Mouse (Mus musculus): ENCODE data around the gene Lax1. TPM values are rescaled to one million over a fixed set of nuclear protein-coding genes. Genes with fewer than 3 reads are reported as not detected.
"Not testable (repeated sequence)": the region's sequence is repeated elsewhere in the genome, so short reads cannot be mapped to it uniquely, and the experiment has no call there.

Lax1 gene
- polyA plus RNA-seq, 1 experiment, result 0.61 TPM

GRCm38 (mm10) chr1:133713009-133713370 is 23.1 kb upstream of the Lax1 start:
- TF ChIP-seq CTCF (IDR thresholded peaks at IDR 0.05; ENCODE audit: borderline replicate concordance, insufficient read depth, low read length), result no peak
- no peak for TF ChIP-seq POLR2A (IDR thresholded peaks at IDR 0.05; ENCODE audit: low read depth, low read length)
- Histone ChIP-seq H3K27ac (ENCODE audit: insufficient read depth, low read length) (no peak overlapping the region), H3K4me3 (ENCODE audit: insufficient read depth, low read length) (no peak overlapping the region)

GRCm38 (mm10) chr1:133712288-133713008 is 22.5 kb upstream of the Lax1 start:
- no peak for TF ChIP-seq CTCF (IDR thresholded peaks at IDR 0.05; ENCODE audit: borderline replicate concordance, insufficient read depth, low read length)
- H3K4me1 ChIP-seq (ENCODE audit: control insufficient read depth, insufficient read depth, low read length), result 0 out of 2 replicates have a peak, but pooled peaks cover 2% of the 10 kb centered on the region
- no peak overlapping the region for H3K4me3 ChIP-seq (ENCODE audit: insufficient read depth, low read length)
- peak overlapping the region; percentile 50 for H3K27ac ChIP-seq (ENCODE audit: insufficient read depth, low read length)

More at GRCm38 (mm10) chr1:133713009-133713370, 23.1 kb upstream of the Lax1 start:
- H3K4me1 ChIP-seq (ENCODE audit: control insufficient read depth, insufficient read depth, low read length), result 0 out of 2 replicates have a peak, but pooled peaks cover 2% of the 10 kb centered on the region

GRCm38 (mm10) chr1:133711376-133711775 is 21.5 kb upstream of the Lax1 start:
- TF ChIP-seq CTCF (IDR thresholded peaks at IDR 0.05; ENCODE audit: borderline replicate concordance, insufficient read depth, low read length) (no peak), POLR2A (IDR thresholded peaks at IDR 0.05; ENCODE audit: low read depth, low read length) (no peak)
- Histone ChIP-seq H3K27ac (ENCODE audit: insufficient read depth, low read length) (no peak overlapping the region), H3K4me3 (ENCODE audit: insufficient read depth, low read length) (no peak overlapping the region), H3K4me1 (ENCODE audit: control insufficient read depth, insufficient read depth, low read length) (0 out of 2 replicates have a peak, but pooled peaks cover 2% of the 10 kb centered on the region)

- TF ChIP-seq POLR2A (IDR thresholded peaks at IDR 0.05; ENCODE audit: low read depth, low read length) (no peak), CTCF (IDR thresholded peaks at IDR 0.05; ENCODE audit: borderline replicate concordance, insufficient read depth, low read length) (no peak)
- Histone ChIP-seq H3K4me1 (ENCODE audit: control insufficient read depth, insufficient read depth, low read length) (0 out of 2 replicates have a peak, but pooled peaks cover 2% of the 10 kb centered on the region), H3K27ac (ENCODE audit: insufficient read depth, low read length) (no peak overlapping the region), H3K4me3 (ENCODE audit: insufficient read depth, low read length) (no peak overlapping the region)
Observed at GRCm38 (mm10) chr1:133710895-133711294, 21.0 kb upstream of the Lax1 start.

- H3K4me1 ChIP-seq (ENCODE audit: control insufficient read depth, insufficient read depth, low read length), result 0 out of 2 replicates have a peak, but pooled peaks cover 2% of the 10 kb centered on the region
- no peak overlapping the region for H3K27ac ChIP-seq (ENCODE audit: insufficient read depth, low read length)
- no peak overlapping the region for H3K4me3 ChIP-seq (ENCODE audit: insufficient read depth, low read length)
- no peak for TF ChIP-seq CTCF (IDR thresholded peaks at IDR 0.05; ENCODE audit: borderline replicate concordance, insufficient read depth, low read length)
- TF ChIP-seq POLR2A (IDR thresholded peaks at IDR 0.05; ENCODE audit: low read depth, low read length), result no peak
Observed at GRCm38 (mm10) chr1:133709292-133709691, 19.4 kb upstream of the Lax1 start.

GRCm38 (mm10) chr1:133701824-133702223 is 11.9 kb upstream of the Lax1 start:
- H3K4me3 ChIP-seq (ENCODE audit: insufficient read depth, low read length); H3K27ac ChIP-seq (ENCODE audit: insufficient read depth, low read length); H3K4me1 ChIP-seq (ENCODE audit: control insufficient read depth, insufficient read depth, low read length): not testable (repeated sequence)

- no peak overlapping the region for H3K27ac ChIP-seq (ENCODE audit: insufficient read depth, low read length)
- no peak for TF ChIP-seq POLR2A (IDR thresholded peaks at IDR 0.05; ENCODE audit: low read depth, low read length)
- no peak for TF ChIP-seq CTCF (IDR thresholded peaks at IDR 0.05; ENCODE audit: borderline replicate concordance, insufficient read depth, low read length)
- H3K4me1 ChIP-seq (ENCODE audit: control insufficient read depth, insufficient read depth, low read length), result peaks cover 13% of the 10 kb centered on the region
- no peak overlapping the region for H3K4me3 ChIP-seq (ENCODE audit: insufficient read depth, low read length)
Observed at GRCm38 (mm10) chr1:133697935-133698620, 8.2 kb upstream of the Lax1 start.

GRCm38 (mm10) chr1:133695901-133696300 is 6.0 kb upstream of the Lax1 start:
- H3K4me1 ChIP-seq (ENCODE audit: control insufficient read depth, insufficient read depth, low read length), result peaks cover 13% of the 10 kb centered on the region
- H3K27ac ChIP-seq (ENCODE audit: insufficient read depth, low read length), result peak overlapping the region; percentile 83
- no peak for TF ChIP-seq POLR2A (IDR thresholded peaks at IDR 0.05; ENCODE audit: low read depth, low read length)
- TF ChIP-seq CTCF (IDR thresholded peaks at IDR 0.05; ENCODE audit: borderline replicate concordance, insufficient read depth, low read length), result no peak
- H3K4me3 ChIP-seq (ENCODE audit: insufficient read depth, low read length), result no peak overlapping the region

GRCm38 (mm10) chr1:133694876-133695275 is 5.0 kb upstream of the Lax1 start:
- H3K27ac ChIP-seq (ENCODE audit: insufficient read depth, low read length), result no peak overlapping the region
- no peak for TF ChIP-seq POLR2A (IDR thresholded peaks at IDR 0.05; ENCODE audit: low read depth, low read length)
- TF ChIP-seq CTCF (IDR thresholded peaks at IDR 0.05; ENCODE audit: borderline replicate concordance, insufficient read depth, low read length), result no peak
- H3K4me3 ChIP-seq (ENCODE audit: insufficient read depth, low read length), result no peak overlapping the region
- H3K4me1 ChIP-seq (ENCODE audit: control insufficient read depth, insufficient read depth, low read length), result peaks cover 13% of the 10 kb centered on the region

- H3K4me3 ChIP-seq (ENCODE audit: insufficient read depth, low read length), result no peak overlapping the region
- TF ChIP-seq CTCF (IDR thresholded peaks at IDR 0.05; ENCODE audit: borderline replicate concordance, insufficient read depth, low read length) (no peak), POLR2A (IDR thresholded peaks at IDR 0.05; ENCODE audit: low read depth, low read length) (no peak)
- H3K4me1 ChIP-seq (ENCODE audit: control insufficient read depth, insufficient read depth, low read length), result peaks cover 13% of the 10 kb centered on the region
- H3K27ac ChIP-seq (ENCODE audit: insufficient read depth, low read length), result no peak overlapping the region
Observed at GRCm38 (mm10) chr1:133694301-133694700, 4.4 kb upstream of the Lax1 start.

Data from embryonic fibroblast, embryonic 13.5 days (primary cell).